Mouse (Mus musculus) C2C12 (cell line): ENCODE measurements around the gene Mtf1. TPM values are rescaled to one million over a fixed set of nuclear protein-coding genes. Genes with fewer than 3 reads are reported as not detected.

Experiments used
- H3K27me3 ChIP-seq: one replicate; pipeline ENCODE4 v1.6.1; 2011; ENCODE audit not compliant: control insufficient read depth, insufficient read depth, insufficient read length
- H3K36me3 ChIP-seq: one replicate; pipeline ENCODE4 v1.6.1; 2011; ENCODE audit not compliant: control insufficient read depth, insufficient read depth
- H3K4me3 ChIP-seq: one replicate; pipeline ENCODE4 v1.5.1; 2011; ENCODE audit warnings: mild to moderate bottlenecking, control low read depth; ENCODE audit not compliant: poor library complexity, insufficient read depth, severe bottlenecking
- H3K79me2 ChIP-seq: one replicate; pipeline ENCODE4 v1.6.1; 2011; ENCODE audit not compliant: control insufficient read depth, insufficient read depth
- H3K79me3 ChIP-seq: one replicate; pipeline ENCODE4 v1.6.1; 2011; ENCODE audit warnings: low read depth, control low read depth
- H3ac ChIP-seq: one replicate; pipeline ENCODE3; 2011; ENCODE audit warnings: low read depth; ENCODE audit not compliant: control insufficient read depth, insufficient read length
- CEBPB ChIP-seq: IDR thresholded peaks from one replicate; pipeline ENCODE4 v1.6.1; 2011; ENCODE audit warnings: low read depth, mild to moderate bottlenecking, control low read depth, moderate library complexity
- CTCF ChIP-seq: IDR thresholded peaks from one replicate; pipeline ENCODE4 v1.5.1; 2011; ENCODE audit not compliant: control insufficient read depth, insufficient read depth, insufficient read length
- FOSL1 ChIP-seq: IDR thresholded peaks from one replicate; pipeline ENCODE4 v1.8.0; 2011; ENCODE audit warnings: mild to moderate bottlenecking, low read length; ENCODE audit not compliant: poor library complexity, insufficient read depth, severe bottlenecking
- MAX ChIP-seq: IDR thresholded peaks from one replicate; pipeline ENCODE4 v1.6.1; 2011; ENCODE audit warnings: mild to moderate bottlenecking, control low read depth
- MYOD1 ChIP-seq: IDR thresholded peaks from one replicate; pipeline ENCODE4 v1.6.1; 2011; ENCODE audit warnings: low read depth; ENCODE audit not compliant: control insufficient read depth, insufficient read length
- MYOG ChIP-seq: IDR thresholded peaks from one replicate; pipeline ENCODE4 v1.6.1; 2011; ENCODE audit not compliant: control insufficient read depth, insufficient read length; ENCODE audit errors: extremely low read depth
- USF1 ChIP-seq: IDR thresholded peaks from one replicate; pipeline ENCODE4 v1.6.1; 2011; ENCODE audit warnings: low read depth, mild to moderate bottlenecking, control low read depth, moderate library complexity
- polyA plus RNA-seq: library from polyadenylated mRNA; unstranded; fragments of >200 nt; fragmentation: generic; extraction: Trizol; gene quantifications from one replicate; pipeline ENCODE4 v1.2.1, GENCODE M21; 2012; ENCODE audit warnings: missing spikeins

The Mtf1 gene
- polyA plus RNA-seq, 1 experiment: 10.9 TPM

- peaks cover 1% of the 10 kb centered on the region for H3K79me3 ChIP-seq
- H3K79me2 ChIP-seq: peaks cover 26% of the 10 kb centered on the region
- no peaks in the 10 kb centered on the region for H3K27me3 ChIP-seq
- no peak overlapping the region for H3ac ChIP-seq
- peaks cover 5% of the 10 kb centered on the region for H3K36me3 ChIP-seq
- no peak overlapping the region for H3K4me3 ChIP-seq
- TF ChIP-seq CEBPB (no peak), USF1 (no peak), CTCF (no peak), MYOD1 (no peak), FOSL1 (no peak), MAX (no peak), MYOG (no peak)
Measured at GRCm38 (mm10) chr4:124762858-124763452, 38.9 kb upstream of the Mtf1 start.

- Histone ChIP-seq H3K79me2 (peaks cover 12% of the 10 kb centered on the region), H3K27me3 (no peaks in the 10 kb centered on the region), H3K79me3 (peaks cover under 1% of the 10 kb centered on the region), H3K36me3 (no peaks in the 10 kb centered on the region), H3K4me3 (no peak overlapping the region), H3ac (no peak overlapping the region)
- no peak for TF ChIP-seq CTCF
- no peak for TF ChIP-seq MAX
- TF ChIP-seq FOSL1: no peak
- TF ChIP-seq CEBPB: no peak
- TF ChIP-seq USF1: no peak
- no peak for TF ChIP-seq MYOG
- no peak for TF ChIP-seq MYOD1
Measured at GRCm38 (mm10) chr4:124765802-124766565, 35.9 kb upstream of the Mtf1 start.

DNA sequence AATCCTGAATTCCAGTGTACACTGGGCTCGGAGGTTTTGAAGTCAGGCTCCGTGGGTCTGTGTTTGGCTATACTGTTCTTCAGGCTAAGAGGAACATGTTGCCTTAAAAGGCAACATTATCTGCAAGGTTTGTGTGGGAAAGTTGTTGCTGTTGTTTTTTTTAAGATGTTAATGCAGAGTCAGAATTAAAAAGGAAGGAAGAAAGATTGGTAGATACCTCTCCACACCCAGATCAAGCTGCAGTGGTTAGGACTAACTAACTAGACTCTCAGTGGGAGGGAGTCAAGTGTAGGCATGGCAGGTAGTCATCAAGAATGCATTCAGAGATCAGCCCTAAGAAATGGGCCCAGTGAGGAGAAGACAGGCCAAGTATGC, 35.4 kb upstream of the Mtf1 start:
- Histone ChIP-seq H3K4me3 (no peak overlapping the region), H3ac (no peak overlapping the region), H3K36me3 (no peaks in the 10 kb centered on the region), H3K27me3 (no peaks in the 10 kb centered on the region), H3K79me2 (peaks cover 12% of the 10 kb centered on the region), H3K79me3 (no peaks in the 10 kb centered on the region)
- TF ChIP-seq USF1: no peak

DNA sequence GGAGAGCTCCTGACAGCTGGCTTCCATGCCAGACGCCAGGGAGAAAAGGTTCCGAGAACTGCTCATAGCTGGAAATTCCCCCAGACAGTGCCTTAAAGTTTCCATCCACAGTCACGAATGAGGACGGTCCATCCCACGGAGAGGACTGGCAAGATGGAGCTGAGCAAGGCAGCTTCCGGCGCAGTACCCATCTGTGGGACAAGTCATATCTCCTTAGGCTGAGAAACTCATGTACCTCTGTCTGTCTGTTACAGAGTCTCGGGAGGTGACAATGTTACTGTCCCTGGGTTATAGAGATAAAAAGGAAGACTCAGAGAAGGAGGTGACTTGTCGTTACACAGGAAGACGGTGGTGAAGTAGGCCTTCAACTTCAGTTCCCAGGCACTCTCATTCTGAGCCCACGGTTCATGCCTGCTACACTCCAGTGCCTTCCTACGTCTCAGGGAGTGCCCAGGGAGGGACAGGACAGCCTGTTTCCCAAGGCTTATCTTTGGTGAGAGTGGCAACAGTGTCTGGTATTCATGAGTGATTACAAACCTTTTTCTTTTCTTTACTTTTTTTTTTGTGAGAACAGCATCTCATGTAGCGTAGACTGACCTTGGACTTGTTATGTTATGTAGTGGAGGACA, 32.8 kb upstream of the Mtf1 start:
- Histone ChIP-seq H3K79me3 (no peaks in the 10 kb centered on the region), H3K4me3 (no peak overlapping the region), H3K27me3 (no peaks in the 10 kb centered on the region), H3K36me3 (no peaks in the 10 kb centered on the region), H3ac (no peak overlapping the region), H3K79me2 (peaks cover 12% of the 10 kb centered on the region)
- TF ChIP-seq MAX (no peak), FOSL1 (no peak), USF1 (no peak), CEBPB (no peak), MYOG (no peak), MYOD1 (no peak), CTCF (no peak)

GRCm38 (mm10) chr4:124770624-124771023, 31.3 kb upstream of the Mtf1 start:
- no peaks in the 10 kb centered on the region for H3K36me3 ChIP-seq
- no peak overlapping the region for H3K4me3 ChIP-seq
- peaks cover 12% of the 10 kb centered on the region for H3K79me2 ChIP-seq
- H3K79me3 ChIP-seq: no peaks in the 10 kb centered on the region
- H3ac ChIP-seq: no peak overlapping the region
- TF ChIP-seq CTCF (no peak), MYOD1 (no peak), CEBPB (no peak), MYOG (no peak), USF1 (no peak), FOSL1 (no peak)
- H3K27me3 ChIP-seq: no peaks in the 10 kb centered on the region
